Mouse (Mus musculus): ENCODE results near the gene Carmil3.
A peak's percentile ranks its signal among the peaks of the same experiment; 100 is the strongest.

The Carmil3 gene

GRCm38 (mm10) chr14:55490361-55491201 is at the start of gene Carmil3:
Gene Carmil3 (plus strand): TSS chr14:55490651.
- peak; percentile 89 for DNase-seq

- no peak for DNase-seq
Observed at GRCm38 (mm10) chr14:55457693-55458092, 32.8 kb upstream of the Carmil3 start.

- peak; percentile 73 for DNase-seq
Observed at GRCm38 (mm10) chr14:55458273-55458672, 32.2 kb upstream of the Carmil3 start.

GRCm38 (mm10) chr14:55458761-55459160 is 31.7 kb upstream of the Carmil3 start:
- no peak for DNase-seq

GRCm38 (mm10) chr14:55459796-55460195 is 30.7 kb upstream of the Carmil3 start:
- no peak for DNase-seq

GRCm38 (mm10) chr14:55460297-55460696 is 30.2 kb upstream of the Carmil3 start:
- peak; percentile 57 for DNase-seq

GRCm38 (mm10) chr14:55461757-55462156 is 28.7 kb upstream of the Carmil3 start:
- DNase-seq: no peak

- no peak for DNase-seq
Observed at GRCm38 (mm10) chr14:55466481-55466880, 24.0 kb upstream of the Carmil3 start.

- peak; percentile 53 for DNase-seq
Observed at GRCm38 (mm10) chr14:55467108-55467507, 23.3 kb upstream of the Carmil3 start.

GRCm38 (mm10) chr14:55468301-55468741 is 22.1 kb upstream of the Carmil3 start:
- no peak for DNase-seq

GRCm38 (mm10) chr14:55469041-55469440 is 21.4 kb upstream of the Carmil3 start:
- no peak for DNase-seq

GRCm38 (mm10) chr14:55469821-55470220 is 20.6 kb upstream of the Carmil3 start:
- DNase-seq: no peak

- DNase-seq: no peak
Observed at GRCm38 (mm10) chr14:55470806-55471205, 19.6 kb upstream of the Carmil3 start.

- no peak for DNase-seq
Observed at GRCm38 (mm10) chr14:55475654-55476053, 14.8 kb upstream of the Carmil3 start.

- DNase-seq: no peak
Observed at GRCm38 (mm10) chr14:55477421-55477820, 13.0 kb upstream of the Carmil3 start.

GRCm38 (mm10) chr14:55477829-55478228 is 12.6 kb upstream of the Carmil3 start:
- no peak for DNase-seq

GRCm38 (mm10) chr14:55478651-55479599 is 11.5 kb upstream of the Carmil3 start, which contains the start of gene Dhrs4:
Gene Dhrs4 (plus strand): TSS chr14:55478758.
- DNase-seq: peak; percentile 78

- DNase-seq: no peak
Observed at GRCm38 (mm10) chr14:55479629-55480028, 10.8 kb upstream of the Carmil3 start.

- DNase-seq: no peak
Observed at GRCm38 (mm10) chr14:55484430-55485085, 5.9 kb upstream of the Carmil3 start.

- no peak for DNase-seq
Observed at GRCm38 (mm10) chr14:55486836-55487235, 3.6 kb upstream of the Carmil3 start.

- DNase-seq: peak; percentile 74
Observed at GRCm38 (mm10) chr14:55491291-55491833, 911 bp downstream of the Carmil3 start.

- DNase-seq: no peak
Observed at GRCm38 (mm10) chr14:55492103-55492502, 1.7 kb downstream of the Carmil3 start.
